Mouse (Mus musculus) splenic B cell, adult 2 months (primary cell): Measurements from ENCODE around the gene Cfap97d1.

Experiments used
- DNase-seq: peaks from one replicate; pipeline ENCODE4 v3.0.0-alpha.2; 2011; ENCODE audit warnings: low read depth, low spot score
- H3K27me3 ChIP-seq: 2 replicates; pipeline ENCODE4 v1.6.1; 2012; ENCODE audit warnings: mild to moderate bottlenecking, low read length, moderate library complexity, mixed read lengths; ENCODE audit not compliant: control insufficient read depth, poor library complexity, insufficient read depth, severe bottlenecking
- H3K36me3 ChIP-seq: 2 replicates; pipeline ENCODE4 v1.6.1; 2012; ENCODE audit warnings: mild to moderate bottlenecking, low read length, moderate library complexity, mixed read lengths; ENCODE audit not compliant: control insufficient read depth, poor library complexity, insufficient read depth, severe bottlenecking

The Cfap97d1 gene

DNA sequence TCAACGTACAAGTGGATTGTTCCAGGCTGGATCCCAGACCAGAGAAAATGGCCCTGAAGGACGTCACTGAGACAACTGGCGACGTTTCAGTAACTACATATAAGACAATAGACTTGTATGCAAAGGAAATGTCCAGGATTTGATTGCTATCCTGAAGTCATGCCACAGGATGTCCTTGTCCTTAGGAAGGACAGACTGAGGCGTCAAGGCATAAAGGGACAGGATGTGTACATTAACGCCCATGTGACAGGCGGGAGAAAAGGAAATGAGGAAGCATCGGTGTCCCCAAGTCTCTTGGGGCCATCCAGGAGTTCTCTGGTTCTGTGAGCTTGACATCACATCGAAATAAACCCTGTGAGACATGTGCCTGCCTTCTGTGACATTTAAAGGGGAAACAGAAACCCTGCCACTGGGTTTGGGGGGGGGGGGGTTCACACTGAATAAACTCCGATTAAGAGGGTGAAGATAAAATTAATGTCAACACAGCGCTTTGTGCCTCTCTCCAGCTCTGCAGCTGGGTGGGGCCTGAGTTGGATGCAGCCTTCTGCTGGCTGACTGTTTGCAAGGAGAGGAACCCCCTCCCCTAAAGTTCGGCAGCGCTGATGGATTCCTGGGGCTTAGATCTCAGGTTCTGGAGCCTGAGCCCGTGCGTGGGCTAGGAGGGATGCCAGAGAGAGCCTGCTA, 25.0 kb downstream of the Cfap97d1 start:
- no peaks in the 10 kb centered on the region for H3K27me3 ChIP-seq
- peak; percentile 14 for DNase-seq
- no peaks in the 10 kb centered on the region for H3K36me3 ChIP-seq

DNA sequence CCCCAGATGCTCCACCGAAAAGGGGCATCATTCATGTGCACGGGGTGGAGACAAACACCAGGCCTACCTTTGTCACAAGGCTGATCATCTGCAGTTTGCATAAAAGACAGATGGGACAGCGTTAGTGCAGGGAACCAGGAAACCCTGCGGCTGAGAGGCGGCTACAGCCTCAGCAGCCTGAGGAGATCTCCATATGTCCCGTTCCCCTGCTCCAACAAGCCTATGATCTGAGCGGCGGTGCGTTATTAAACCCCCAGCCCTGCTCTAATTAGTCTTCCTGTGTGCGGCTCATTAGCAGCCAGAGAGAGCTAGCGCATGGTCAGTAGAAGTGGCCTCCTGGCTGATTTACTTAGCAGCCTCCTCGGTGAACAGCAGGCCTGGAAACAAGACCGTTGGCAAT, 26.1 kb downstream of the Cfap97d1 start:
- H3K36me3 ChIP-seq = no peaks in the 10 kb centered on the region

DNA sequence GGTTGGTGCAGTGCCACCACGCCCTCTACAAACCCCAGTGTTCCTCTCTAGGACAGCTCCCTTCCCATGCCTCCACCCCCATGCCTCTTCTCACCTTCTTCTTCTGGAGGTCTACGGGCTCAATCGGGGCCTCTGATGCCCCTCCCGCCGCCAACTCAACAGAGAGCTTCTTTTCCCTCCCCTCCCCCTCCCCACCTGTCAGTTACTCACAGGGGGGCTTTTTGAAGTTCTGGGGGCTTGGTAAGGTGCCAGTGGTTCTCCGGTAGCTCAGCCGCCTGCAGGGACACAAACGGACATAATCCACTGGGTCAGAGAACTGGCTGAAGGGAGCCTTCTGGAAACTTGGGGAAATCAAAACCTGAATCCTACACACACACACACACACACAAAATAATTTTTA, 27.4 kb downstream of the Cfap97d1 start:
- DNase-seq = no peak
- no peaks in the 10 kb centered on the region for H3K36me3 ChIP-seq
- H3K27me3 ChIP-seq = no peaks in the 10 kb centered on the region

More for the DNA sequence above, 26.1 kb downstream of the Cfap97d1 start:
- DNase-seq = no peak
- no peaks in the 10 kb centered on the region for H3K27me3 ChIP-seq

DNA sequence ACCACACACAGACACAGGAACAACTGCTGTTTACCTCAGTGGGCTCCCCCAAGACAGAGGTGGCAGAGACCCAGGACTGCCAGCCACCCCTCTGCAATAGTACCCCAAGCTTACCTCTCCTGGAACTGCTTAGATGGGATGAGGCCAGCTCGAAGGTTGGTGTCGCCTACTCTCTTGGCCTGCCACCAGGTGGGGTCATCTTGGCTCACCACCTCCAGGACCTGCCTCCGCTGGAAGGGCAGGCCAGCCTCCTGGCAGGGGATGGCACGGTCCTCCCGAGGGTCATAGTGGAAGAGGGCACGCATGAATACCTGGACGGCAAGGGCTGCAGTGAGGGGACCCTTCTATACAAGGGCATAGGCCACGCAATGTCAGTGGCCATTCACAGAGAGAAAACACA, 29.1 kb downstream of the Cfap97d1 start:
- DNase-seq = no peak
- Histone ChIP-seq H3K36me3 (no peaks in the 10 kb centered on the region), H3K27me3 (no peaks in the 10 kb centered on the region)

DNA sequence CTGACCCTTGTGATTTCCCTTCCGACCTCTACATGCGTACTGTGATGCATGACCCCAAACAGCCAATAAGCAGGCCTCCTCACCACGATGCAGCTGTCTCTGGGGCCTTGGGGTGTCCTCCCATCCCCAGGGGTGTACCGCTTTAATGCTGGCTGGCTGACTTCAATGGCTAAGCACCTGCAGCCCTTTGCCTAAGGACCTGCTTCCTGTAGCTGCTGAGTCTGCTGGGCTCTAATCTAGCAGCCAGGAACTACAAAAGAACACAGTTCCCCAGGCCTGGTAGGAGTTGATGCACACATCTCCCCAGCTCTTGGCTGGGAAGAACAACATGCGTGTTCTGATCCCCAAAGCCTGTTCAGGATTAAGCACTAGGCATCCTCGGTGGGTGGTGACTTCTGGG, 31.4 kb downstream of the Cfap97d1 start:
- Histone ChIP-seq H3K36me3 (no peaks in the 10 kb centered on the region), H3K27me3 (no peaks in the 10 kb centered on the region)
- peak; percentile 26 for DNase-seq

DNA sequence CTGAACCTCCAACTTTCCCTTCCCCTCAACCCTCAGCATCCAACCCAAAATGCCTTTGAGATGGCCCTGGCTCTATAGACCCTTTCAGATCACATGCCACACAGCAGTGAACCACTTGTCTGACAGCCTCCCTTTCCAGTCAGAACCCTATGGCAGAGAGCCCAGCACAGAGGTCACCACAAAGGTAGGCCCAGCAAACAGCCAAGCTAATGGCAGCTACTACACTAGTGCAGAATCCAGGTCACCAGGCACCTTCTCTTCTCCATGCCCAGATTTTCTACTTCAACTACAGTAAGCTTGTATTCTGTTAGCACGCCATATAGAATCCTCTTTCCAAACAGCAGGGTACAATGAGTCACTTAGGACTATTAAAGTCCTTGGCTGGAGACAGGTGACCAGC, 32.1 kb downstream of the Cfap97d1 start:
- Histone ChIP-seq H3K27me3 (no peaks in the 10 kb centered on the region), H3K36me3 (no peaks in the 10 kb centered on the region)
- no peak for DNase-seq

DNA sequence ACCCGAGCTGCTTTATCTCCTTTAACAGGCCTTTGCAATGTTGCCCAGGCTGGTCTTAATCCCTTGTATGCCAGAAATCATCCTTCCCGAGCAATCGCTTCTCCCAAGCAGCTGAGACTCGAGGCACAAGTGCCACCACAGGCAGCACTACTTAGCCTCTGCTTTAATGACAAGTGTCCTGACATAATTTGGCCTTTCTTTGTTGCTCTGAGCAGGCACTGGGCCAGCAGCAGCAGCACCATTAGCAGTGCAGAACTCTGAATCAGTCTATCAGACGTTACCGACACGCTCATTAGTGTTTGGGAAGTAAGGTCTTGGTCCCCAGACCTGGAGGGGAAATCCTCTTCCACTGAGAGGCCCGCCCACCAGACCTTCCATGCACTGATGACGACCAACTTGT, 35.7 kb downstream of the Cfap97d1 start:
- DNase-seq = no peak
- Histone ChIP-seq H3K36me3 (no peaks in the 10 kb centered on the region; the same call in 1 of the 2 replicates), H3K27me3 (no peaks in the 10 kb centered on the region; the same call in 1 of the 2 replicates)

DNA sequence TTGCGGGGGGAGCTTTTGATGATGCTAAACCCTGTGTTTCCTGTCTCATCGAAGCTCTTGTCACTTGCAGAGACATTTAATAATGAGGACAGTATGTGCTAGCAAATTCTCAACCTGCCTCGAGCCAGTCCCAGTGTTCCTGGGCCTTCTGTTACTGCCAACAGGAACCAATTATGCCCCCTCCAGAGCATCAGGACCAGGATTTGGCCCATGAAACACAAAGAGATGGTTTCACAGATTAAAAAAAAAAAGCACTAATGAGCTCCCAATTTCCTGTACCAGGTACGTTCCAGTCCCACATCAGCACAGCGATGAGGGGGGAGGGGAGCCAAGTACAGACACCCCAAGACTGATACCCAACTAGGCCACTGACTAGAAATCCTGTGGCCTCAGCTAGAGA, 37.1 kb downstream of the Cfap97d1 start:
- no peaks in the 10 kb centered on the region; the same call in 1 of the 2 replicates for H3K36me3 ChIP-seq
- no peak for DNase-seq

DNA sequence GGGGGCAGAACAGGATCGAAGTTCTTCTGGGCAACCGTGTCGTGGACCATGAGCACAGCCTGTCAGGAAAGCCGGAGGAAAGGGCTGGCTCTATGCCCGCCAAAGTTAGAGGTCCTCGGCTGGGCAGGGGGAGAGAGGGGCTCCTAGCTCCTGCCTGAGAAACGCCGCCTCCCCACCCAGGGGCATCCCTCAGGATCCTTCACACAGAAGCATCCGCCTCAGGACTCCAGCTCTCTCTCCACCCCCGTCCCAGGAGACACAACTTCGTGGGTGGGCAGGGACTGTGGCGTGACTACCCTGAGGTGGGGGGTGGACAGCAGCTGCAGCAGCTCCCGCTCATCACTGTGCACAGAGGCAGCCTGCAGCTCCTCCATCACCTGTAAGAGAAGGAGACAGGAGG, 39.3 kb downstream of the Cfap97d1 start:
- DNase-seq = no peak
- Histone ChIP-seq H3K27me3 (no peaks in the 10 kb centered on the region; the same call in 1 of the 2 replicates), H3K36me3 (no peaks in the 10 kb centered on the region; the same call in 1 of the 2 replicates)

More for the DNA sequence above, 37.1 kb downstream of the Cfap97d1 start:
- no peaks in the 10 kb centered on the region; the same call in 1 of the 2 replicates for H3K27me3 ChIP-seq

DNA sequence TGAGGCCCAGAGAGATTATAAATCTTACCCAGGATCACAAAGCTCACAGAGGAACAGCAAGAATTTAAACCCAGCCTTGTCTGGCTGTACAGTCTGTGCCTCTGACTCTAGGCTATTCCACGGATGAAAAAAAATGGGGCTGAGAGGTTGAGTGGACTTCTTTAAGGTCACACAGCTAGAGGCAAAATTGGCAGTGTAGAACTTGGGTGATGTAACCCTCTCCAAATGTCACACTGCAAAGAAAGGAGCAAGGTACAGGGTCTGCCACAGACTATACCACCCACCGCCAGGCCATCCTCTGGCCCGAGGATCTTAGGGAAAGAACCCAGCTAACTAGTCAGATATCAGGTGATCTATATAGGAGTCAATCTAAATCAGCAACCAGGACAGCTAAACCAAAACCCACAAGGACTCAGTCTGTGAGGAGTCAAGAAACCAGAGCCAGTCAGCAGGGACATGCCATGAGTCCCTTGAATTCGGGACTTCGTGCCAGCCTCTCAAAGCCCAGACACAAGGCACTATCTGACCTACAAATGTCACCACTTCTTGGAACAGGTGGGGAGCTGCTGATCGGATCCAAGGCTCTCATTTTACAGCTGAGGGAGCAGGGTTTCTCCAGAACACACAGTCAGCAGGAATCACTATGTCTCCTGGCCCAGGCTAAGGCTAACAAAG, 40.1 kb downstream of the Cfap97d1 start:
- no peaks in the 10 kb centered on the region; the same call in 1 of the 2 replicates for H3K36me3 ChIP-seq
- no peaks in the 10 kb centered on the region; the same call in 1 of the 2 replicates for H3K27me3 ChIP-seq
- no peak for DNase-seq

DNA sequence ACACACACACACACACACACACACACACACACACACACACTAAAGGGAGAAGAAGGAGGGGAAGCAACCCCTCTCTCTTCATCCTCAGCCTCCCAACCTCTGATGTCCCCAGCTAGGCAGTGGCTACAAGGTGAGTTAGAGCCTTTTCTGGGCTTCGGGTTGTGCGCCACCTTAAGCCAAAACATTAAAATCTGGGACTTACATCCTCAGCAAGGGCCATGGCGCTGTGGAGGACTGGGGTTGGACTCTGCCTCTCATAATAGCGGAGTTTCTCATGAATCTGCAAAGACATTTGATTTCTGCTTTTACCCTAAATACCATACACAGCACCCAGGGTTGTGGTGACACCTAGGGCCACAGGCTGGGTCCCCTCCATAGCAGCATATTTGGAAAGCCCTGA, 40.8 kb downstream of the Cfap97d1 start:
- DNase-seq = no peak
- Histone ChIP-seq H3K36me3 (no peaks in the 10 kb centered on the region; the same call in 1 of the 2 replicates), H3K27me3 (no peaks in the 10 kb centered on the region; the same call in 1 of the 2 replicates)

DNA sequence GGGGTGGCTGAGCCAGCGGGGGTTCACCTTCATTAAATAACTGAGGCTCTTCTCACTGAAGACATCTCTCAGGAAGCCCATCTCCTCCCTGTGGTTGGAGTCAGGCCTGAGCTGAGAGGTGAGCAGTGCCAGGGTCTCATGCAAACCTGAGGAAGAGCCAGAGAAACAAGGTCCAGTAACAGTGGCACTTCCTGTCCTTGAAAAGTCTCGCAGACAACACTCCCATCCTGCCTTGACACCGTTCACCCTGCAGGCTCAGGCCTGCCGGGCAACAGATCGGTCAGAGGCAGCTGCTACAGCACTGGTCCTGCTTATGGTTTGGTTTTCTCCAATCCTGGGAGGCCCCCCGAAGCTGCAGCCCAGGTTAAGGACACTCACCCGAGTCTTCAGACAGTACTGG, 41.3 kb downstream of the Cfap97d1 start:
- no peaks in the 10 kb centered on the region; the same call in 1 of the 2 replicates for H3K27me3 ChIP-seq
- H3K36me3 ChIP-seq = no peaks in the 10 kb centered on the region; the same call in 1 of the 2 replicates
- DNase-seq = no peak

DNA sequence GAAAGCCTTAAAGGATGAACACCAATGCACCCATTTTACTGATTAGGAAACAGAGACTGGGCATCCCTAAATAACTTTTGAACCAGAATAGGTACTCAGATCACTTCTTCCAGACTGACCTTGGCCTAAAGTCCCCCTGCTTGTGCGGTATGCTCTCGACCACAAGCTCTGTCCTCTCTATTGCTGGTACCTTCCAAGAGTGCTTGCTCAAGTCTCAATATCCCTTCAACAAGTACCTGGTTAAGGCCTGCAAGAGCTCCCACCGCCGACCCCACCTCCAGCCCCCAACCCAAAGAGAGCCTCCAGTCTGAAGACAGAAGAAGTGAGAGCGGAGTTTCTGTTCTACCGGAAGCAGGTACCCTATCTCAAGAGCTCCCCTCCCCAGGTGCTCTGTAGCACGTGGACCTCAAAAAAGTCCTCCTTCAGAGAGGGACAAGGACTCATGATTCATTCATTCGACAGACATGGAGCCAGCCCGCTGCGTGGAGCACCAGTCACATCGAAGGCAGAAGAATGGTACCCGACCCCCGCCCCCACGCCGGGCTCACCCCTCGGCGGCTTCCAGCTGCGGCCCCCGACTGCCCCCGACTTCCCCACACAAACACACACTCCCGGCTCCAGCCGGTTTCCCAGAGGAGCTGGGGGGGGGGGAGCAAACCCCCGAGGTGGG, 42.0 kb downstream of the Cfap97d1 start:
- no peaks in the 10 kb centered on the region; the same call in 1 of the 2 replicates for H3K27me3 ChIP-seq
- no peaks in the 10 kb centered on the region; the same call in 1 of the 2 replicates for H3K36me3 ChIP-seq
- DNase-seq = peak; percentile 6

DNA sequence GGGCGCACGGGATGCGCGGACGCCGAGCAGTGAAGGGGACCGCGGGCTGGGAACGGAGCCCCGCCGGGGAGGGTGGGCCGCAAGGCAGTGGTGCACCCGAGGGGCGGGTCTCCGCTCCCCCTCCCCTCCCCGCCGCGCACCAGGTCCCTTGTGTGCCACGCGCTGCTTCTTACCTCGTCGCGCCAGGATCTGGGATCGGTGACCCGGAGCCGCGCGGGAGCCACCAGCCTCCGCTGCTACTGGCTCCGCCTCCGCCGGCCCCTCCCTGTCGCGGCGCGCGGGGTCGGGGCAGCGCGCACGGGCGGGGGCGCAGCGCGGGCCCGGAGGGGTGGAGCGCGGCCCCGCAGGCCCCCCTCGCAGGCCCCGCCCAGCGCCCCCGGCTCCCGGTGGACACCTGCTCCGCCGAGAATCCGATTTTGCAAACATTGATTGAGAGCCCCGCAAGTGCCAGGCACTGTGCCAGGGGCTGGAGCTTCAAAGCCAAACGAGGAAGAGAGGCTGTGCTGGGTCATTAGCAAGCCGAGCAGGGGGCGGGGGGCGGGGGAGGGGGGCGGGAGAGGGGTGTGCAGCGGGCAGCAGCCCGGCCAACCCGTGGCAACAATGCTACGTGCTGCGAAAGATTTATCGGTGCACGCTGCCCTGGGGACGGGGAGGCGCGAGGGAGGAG, 42.7 kb downstream of the Cfap97d1 start:
- peak; percentile 8 for DNase-seq
- Histone ChIP-seq H3K36me3 (no peaks in the 10 kb centered on the region; the same call in 1 of the 2 replicates), H3K27me3 (no peaks in the 10 kb centered on the region; the same call in 1 of the 2 replicates)
